Mouse (Mus musculus) c-Kit-negative CD71-positive TER-119-positive erythroid progenitor cells, embryonic 14.5 days (primary cell): ENCODE measurements around the gene Dph1.
"Not testable (repeated sequence)": the region's sequence is repeated elsewhere in the genome, so short reads cannot be mapped to it uniquely, and the experiment has no call there.

Experiments used
- DNase-seq: peaks from one replicate; pipeline ENCODE4 v3.0.0-alpha.2; 2013; ENCODE audit warnings: low read depth, low spot score

The Dph1 gene

DNA sequence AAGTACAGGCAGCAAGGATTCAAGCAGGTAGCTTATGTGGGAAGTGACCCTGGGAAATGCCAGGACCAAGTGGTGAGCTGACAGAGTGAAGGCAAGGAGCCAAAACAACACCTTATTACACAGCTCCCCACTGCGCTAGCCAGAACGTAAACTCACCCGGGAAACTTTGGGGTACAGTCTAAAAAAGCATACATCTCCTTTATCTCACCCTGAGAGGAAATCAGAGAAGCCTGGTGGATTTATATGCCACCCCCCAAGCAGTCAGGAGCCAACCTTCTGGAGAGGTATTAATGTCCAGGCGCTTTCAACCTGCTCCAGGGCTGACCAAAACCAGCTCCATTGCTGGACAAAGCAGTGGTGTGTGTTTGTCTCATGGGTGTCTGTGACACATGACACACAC, 12.9 kb upstream of the Dph1 start:
- DNase-seq: no peak

GRCm38 (mm10) chr11:75201721-75202120, 10.7 kb upstream of the Dph1 start:
- no peak for DNase-seq

GRCm38 (mm10) chr11:75200935-75201334, 9.9 kb upstream of the Dph1 start:
- DNase-seq: no peak

DNA sequence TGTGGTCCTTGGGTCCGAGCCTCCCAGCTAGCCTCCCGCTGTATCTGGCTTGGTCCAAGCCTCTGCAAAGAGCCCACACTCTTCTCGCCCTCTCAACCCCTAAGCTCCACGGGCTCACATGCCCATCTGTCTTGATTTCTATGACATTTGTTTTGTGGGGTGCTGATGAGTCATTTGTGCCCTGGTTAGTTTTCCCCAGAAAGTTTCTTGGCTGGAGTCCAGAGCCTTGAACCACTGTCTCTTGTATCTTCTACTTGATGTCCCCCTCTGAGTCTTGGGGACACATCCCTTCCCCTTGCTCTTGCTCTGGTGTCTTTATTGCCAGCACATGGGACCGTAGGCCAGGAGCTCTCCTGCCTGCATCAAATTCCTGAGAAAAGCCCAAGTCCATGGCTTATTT, 8.9 kb upstream of the Dph1 start:
- no peak for DNase-seq

- no peak for DNase-seq
These were observed 7.8 kb upstream of the Dph1 start for GRCm38 (mm10) chr11:75198792-75199191.

GRCm38 (mm10) chr11:75197956-75198355, 6.9 kb upstream of the Dph1 start:
- no peak for DNase-seq

DNA sequence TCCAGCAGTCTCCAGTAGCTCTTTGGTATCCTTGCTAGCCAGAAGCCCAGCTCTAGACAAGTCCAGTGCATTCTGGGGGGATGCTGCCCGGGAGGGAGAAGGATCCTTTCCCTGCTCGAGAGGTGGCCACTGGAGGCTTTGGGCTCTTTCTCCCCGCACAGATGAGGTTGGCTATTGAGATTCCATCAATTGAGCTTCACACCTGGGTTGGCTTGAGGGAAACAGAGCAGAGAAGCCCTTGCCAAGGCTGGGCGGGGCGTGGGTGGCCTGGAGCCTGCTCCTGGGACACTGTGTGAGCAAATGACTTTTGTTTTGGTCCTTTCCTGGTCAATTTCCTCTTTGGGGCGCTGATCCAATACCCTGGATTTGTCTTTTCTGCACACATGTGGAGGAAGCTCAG, 5.1 kb upstream of the Dph1 start:
- DNase-seq: no peak

GRCm38 (mm10) chr11:75194850-75195461, 3.9 kb upstream of the Dph1 start:
- no peak for DNase-seq

- DNase-seq: no peak
These were observed 3.2 kb upstream of the Dph1 start for GRCm38 (mm10) chr11:75194121-75194849.

DNA sequence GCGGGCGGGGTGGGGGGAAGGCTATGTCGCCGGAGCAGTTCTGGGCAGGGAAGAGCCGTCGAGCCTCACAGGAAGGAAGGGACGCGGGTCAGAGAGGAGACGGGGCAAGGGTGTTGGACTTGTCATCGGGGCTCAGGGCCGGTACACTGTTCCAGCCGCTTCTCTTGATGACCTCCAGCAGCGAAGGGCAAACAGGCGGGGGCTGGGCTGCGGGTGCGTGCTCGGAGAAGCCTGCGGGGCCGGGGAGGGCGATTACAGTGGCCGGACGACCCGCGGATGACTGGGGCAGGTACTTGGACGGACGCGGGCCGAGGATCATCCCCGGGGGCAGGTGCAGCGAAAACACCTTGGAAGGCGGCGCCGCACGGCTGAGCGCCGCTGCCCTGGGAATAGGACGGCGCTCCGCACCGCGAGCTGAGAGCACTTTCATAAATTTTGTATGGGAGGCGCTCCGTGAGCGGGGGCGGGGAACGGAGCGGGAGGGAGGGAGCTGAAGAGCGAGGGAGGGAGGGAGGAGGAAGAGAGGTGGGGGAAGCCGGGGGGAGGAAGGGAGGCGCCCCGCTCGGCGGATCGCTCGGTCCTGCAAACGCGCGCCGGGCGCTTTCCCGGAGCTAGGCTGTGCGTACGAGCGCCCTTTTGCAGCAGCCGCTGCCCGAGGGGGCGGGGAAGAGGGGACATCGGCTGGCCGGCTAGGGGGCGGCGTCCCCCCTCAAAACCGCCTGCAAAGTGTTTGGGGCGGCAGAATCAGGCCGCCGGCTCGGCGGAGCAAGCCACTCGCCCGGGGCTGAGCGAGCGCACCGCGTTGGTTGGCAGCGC, 2.4 kb upstream of the Dph1 start, which contains the start of gene Rtn4rl1:
TSS of gene Rtn4rl1 (plus strand) at position 528 of the 816 bp plus-strand sequence.
- DNase-seq: no peak

DNA sequence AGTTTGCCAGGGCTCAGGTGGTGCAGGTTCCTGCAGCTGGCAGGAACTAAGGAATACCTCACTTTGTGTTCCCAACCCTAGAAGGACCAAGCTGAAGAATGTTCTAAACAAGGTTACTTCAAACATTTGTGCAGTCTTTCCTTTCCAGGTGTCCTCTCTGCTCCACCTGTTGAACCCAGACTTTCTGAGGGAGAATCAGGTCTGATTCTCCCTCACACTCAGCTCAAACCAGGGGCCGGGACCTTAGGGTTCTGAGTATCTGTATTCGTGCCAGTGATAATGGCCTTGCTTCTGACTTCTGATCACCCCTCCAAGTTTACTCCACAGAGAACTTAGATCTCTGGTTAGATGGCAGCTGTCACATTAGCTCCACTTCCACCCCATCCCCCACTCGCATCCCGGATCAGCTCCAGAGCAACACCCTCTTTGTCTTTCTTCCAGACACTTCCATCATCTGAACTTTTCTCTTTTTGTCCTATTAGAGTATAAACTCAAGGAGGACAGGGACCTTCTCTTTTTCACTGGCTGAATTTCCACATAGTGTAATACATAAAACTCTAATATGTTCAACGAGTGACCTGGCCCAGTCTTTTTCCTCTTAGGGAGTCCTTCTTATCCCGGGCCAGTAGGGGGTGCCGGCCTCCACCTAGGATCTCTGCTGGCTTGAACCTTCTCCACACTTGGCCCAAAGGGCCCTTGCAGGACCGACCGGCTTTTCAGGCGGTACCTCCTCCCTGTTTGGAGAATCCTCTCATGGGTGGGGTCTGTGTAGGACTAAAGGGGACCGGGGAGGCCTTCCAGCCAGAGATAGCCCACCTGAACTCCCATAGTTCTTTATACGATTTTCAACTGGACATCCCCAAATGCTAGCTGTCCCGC, 1.5 kb upstream of the Dph1 start:
- DNase-seq: no peak

DNA sequence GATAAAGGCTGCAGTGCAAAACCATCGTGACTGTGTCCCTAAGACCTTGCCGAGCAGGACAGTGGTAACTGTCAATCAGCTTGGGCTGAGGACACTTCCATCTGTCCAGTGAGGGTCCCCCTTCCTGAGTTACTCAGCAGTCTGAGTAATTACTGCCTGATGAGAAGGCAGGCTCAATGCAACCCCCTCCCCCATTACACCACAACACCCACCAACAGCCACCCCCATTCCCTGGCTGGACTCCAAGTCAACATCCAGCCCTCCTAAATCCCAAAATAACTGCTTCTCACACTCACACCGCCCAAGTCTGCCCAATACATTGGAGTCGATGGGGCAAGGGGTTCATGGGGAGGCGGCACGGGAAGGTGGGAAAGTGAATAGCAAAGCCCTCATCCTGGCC, 800 bp upstream of the Dph1 start:
- DNase-seq: no peak

DNA sequence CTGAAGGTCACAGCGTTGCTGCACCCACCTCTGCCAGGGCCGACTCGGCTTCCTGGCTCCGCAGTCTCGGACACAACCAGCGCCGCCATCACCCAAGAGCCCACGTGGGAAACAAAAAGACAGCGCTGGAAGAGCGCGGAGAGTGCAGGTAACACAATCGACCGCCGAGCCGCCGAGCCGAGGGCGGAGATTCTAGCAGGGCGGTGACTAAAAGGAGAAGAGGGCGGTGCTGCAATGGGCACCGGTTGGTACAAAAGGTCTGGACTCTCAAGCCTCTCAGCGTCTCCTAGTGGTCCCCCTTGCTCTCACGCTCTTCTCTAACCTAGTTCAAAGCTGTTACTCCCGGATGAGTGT, 693 bp downstream of the Dph1 start:
- peak; percentile 62 for DNase-seq

- DNase-seq: no peak
These were observed 1.2 kb downstream of the Dph1 start for GRCm38 (mm10) chr11:75189713-75190370.

- DNase-seq: no peak
These were observed 6.1 kb downstream of the Dph1 start for GRCm38 (mm10) chr11:75184986-75185385.

DNA sequence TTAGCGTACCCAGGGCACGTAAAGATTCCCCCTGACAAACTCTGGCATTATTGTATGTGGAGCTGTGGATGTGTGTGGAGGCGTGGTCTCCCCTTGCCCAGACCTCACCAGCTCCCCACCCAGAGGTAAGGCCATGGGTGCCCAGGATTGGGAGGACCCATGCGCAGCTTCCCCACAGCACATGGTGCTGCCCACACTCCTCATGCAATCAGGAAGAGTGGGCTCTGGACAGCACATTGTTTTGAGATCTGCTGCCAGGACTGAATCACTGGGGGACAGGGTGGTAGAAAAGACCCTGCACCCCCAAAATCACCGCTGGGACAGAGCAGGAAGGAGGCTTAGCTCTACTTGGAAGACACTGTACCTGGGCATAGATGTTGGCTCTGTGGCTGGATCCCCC, 6.5 kb downstream of the Dph1 start:
- no peak for DNase-seq

GRCm38 (mm10) chr11:75183917-75184570, 7.0 kb downstream of the Dph1 start:
- no peak for DNase-seq

- DNase-seq: peak; percentile 74
These were observed 12.3 kb downstream of the Dph1 start, which contains the start of gene Ovca2 for GRCm38 (mm10) chr11:75178672-75179208. Gene Ovca2 (minus strand): TSS chr11:75178835.

DNA sequence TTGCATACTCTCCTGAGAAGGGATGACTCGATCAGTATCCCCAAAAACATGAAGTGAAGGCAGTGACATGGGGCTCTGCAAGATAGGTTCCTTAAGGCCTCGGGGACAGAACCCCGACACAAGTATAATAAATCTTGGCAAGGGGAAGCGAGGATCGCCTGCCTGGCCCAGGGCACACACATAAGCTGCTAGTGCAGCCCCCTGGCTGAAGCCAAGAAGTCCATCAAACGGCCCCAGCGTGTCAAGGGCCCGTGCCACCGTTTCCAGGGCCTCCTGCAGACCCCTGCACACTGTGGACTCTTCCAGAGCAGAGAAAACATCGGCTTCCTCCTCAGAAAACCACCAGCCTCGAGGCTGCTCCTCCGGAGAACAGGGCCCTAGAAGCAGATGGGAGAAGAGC, 13.0 kb downstream of the Dph1 start:
- DNase-seq: no peak

GRCm38 (mm10) chr11:75174574-75174973, 16.5 kb downstream of the Dph1 start:
- not testable (repeated sequence) for DNase-seq
